Mouse (Mus musculus) limb, embryonic 15.5 days (tissue): ENCODE measurements around the gene Hnrnpab. TPM values are rescaled to one million over a fixed set of nuclear protein-coding genes. Genes with fewer than 3 reads are reported as not detected.

Experiments
- ATAC-seq: fragments of 200-750 bp; cut with Nextera tagmentation; 2 replicates; pipeline ENCODE4 v1.8.0; 2017; ENCODE audit warnings: low read depth, moderate TSS enrichment; ENCODE audit not compliant: insufficient number of reproducible peaks, low FRiP score, low TSS enrichment
- H3K27ac ChIP-seq: fragments of 300-500 bp; sonication (generic); 2 replicates; pipeline ENCODE4 v1.5.1; 2015; ENCODE audit warnings: moderate library complexity, mild to moderate bottlenecking, inconsistent platforms
- H3K27me3 ChIP-seq: fragments of 300-500 bp; sonication (generic); 2 replicates; pipeline ENCODE4 v1.6.1; 2015; ENCODE audit warnings: inconsistent platforms
- H3K36me3 ChIP-seq: fragments of 300-500 bp; sonication (generic); 2 replicates; pipeline ENCODE4 v1.6.1; 2015; ENCODE audit warnings: inconsistent platforms
- H3K4me1 ChIP-seq: fragments of 300-500 bp; sonication (generic); 2 replicates; pipeline ENCODE4 v1.6.1; 2015; ENCODE audit warnings: inconsistent platforms
- H3K4me2 ChIP-seq: fragments of 300-500 bp; sonication (generic); 2 replicates; pipeline ENCODE4 v1.6.1; 2015; ENCODE audit warnings: mild to moderate bottlenecking, inconsistent platforms
- H3K4me3 ChIP-seq: fragments of 300-500 bp; sonication (generic); 2 replicates; pipeline ENCODE4 v1.5.1; 2015; ENCODE audit warnings: mild to moderate bottlenecking, inconsistent platforms
- H3K9ac ChIP-seq: fragments of 300-500 bp; sonication (generic); 2 replicates; pipeline ENCODE4 v1.6.1; 2015; ENCODE audit warnings: inconsistent platforms
- H3K9me3 ChIP-seq: fragments of 300-500 bp; sonication (generic); 2 replicates; pipeline ENCODE4 v1.6.1; 2016; ENCODE audit warnings: inconsistent platforms
- WGBS: fragments of 180-500 bp; shearing (Covaris S2); methylation state at CpG from one replicate; pipeline ENCODE4 v1.1.7; 2015; 5-methylcytosine and 5-hydroxymethylcytosine counted together
- polyA plus RNA-seq: library from polyadenylated mRNA; unstranded; fragments of >200 nt; fragmentation: Nextera tagmentation; extraction: Ambion mirVana; gene quantifications from 2 replicates; pipeline ENCODE4 v1.2.1, GENCODE M21; 2015

Hnrnpab gene
- polyA plus RNA-seq, 1 experiment from 2014 or later, result 339 TPM

- Histone ChIP-seq H3K4me3 (no peak overlapping the region), H3K27ac (no peak overlapping the region), H3K4me2 (no peak overlapping the region), H3K9me3 (no peaks in the 10 kb centered on the region), H3K4me1 (no peaks in the 10 kb centered on the region), H3K36me3 (peaks cover 98% of the 10 kb centered on the region), H3K27me3 (no peaks in the 10 kb centered on the region), H3K9ac (no peak overlapping the region)
- 83% methylated on average over 1 of the region's 1 CpGs for WGBS
- ATAC-seq, result no peak
Measured at GRCm38 (mm10) chr11:51595459-51596083, 11.1 kb downstream of the Hnrnpab start.

GRCm38 (mm10) chr11:51594715-51595350 lies 11.8 kb downstream of the Hnrnpab start:
- Histone ChIP-seq H3K4me3 (no peak overlapping the region), H3K9ac (no peak overlapping the region), H3K4me2 (no peak overlapping the region), H3K27me3 (no peaks in the 10 kb centered on the region), H3K9me3 (no peaks in the 10 kb centered on the region), H3K4me1 (no peaks in the 10 kb centered on the region), H3K36me3 (peaks cover 98% of the 10 kb centered on the region), H3K27ac (no peak overlapping the region)
- WGBS, result 77% methylated on average over 3 of the region's 3 CpGs
- no peak for ATAC-seq

- Histone ChIP-seq H3K36me3 (peaks cover 98% of the 10 kb centered on the region), H3K9me3 (no peaks in the 10 kb centered on the region), H3K9ac (no peak overlapping the region), H3K27ac (no peak overlapping the region), H3K4me1 (no peaks in the 10 kb centered on the region), H3K4me3 (no peak overlapping the region), H3K4me2 (no peak overlapping the region), H3K27me3 (no peaks in the 10 kb centered on the region)
- WGBS, result 91% methylated on average over 6 of the region's 6 CpGs
- no peak for ATAC-seq
Measured at GRCm38 (mm10) chr11:51593849-51594248, 12.8 kb downstream of the Hnrnpab start.

- no peaks in the 10 kb centered on the region for H3K27me3 ChIP-seq
- 93% methylated on average over 4 of the region's 4 CpGs for WGBS
- H3K9me3 ChIP-seq, result no peaks in the 10 kb centered on the region
- H3K9ac ChIP-seq, result no peak overlapping the region
- H3K36me3 ChIP-seq, result peaks cover 97% of the 10 kb centered on the region
- no peak for ATAC-seq
- no peaks in the 10 kb centered on the region for H3K4me1 ChIP-seq
- H3K4me3 ChIP-seq, result no peak overlapping the region
- no peak overlapping the region for H3K27ac ChIP-seq
- no peak overlapping the region for H3K4me2 ChIP-seq
Measured at GRCm38 (mm10) chr11:51593368-51593767, 13.3 kb downstream of the Hnrnpab start.

GRCm38 (mm10) chr11:51591915-51592314 lies 14.7 kb downstream of the Hnrnpab start:
- no peaks in the 10 kb centered on the region for H3K27me3 ChIP-seq
- H3K4me2 ChIP-seq, result no peak overlapping the region
- peaks cover 97% of the 10 kb centered on the region for H3K36me3 ChIP-seq
- H3K9ac ChIP-seq, result no peak overlapping the region
- H3K4me1 ChIP-seq, result no peaks in the 10 kb centered on the region
- WGBS, result 91% methylated on average over 7 of the region's 7 CpGs
- no peak overlapping the region for H3K27ac ChIP-seq
- no peak for ATAC-seq
- no peaks in the 10 kb centered on the region for H3K9me3 ChIP-seq
- H3K4me3 ChIP-seq, result no peak overlapping the region

GRCm38 (mm10) chr11:51591168-51591567 lies 15.5 kb downstream of the Hnrnpab start:
- peaks cover 96% of the 10 kb centered on the region for H3K36me3 ChIP-seq
- no peak for ATAC-seq
- 69% methylated on average over 7 of the region's 7 CpGs for WGBS

GRCm38 (mm10) chr11:51590002-51590401 lies 16.6 kb downstream of the Hnrnpab start:
- peaks cover 16% of the 10 kb centered on the region for H3K4me1 ChIP-seq
- no peaks in the 10 kb centered on the region for H3K9me3 ChIP-seq
- H3K9ac ChIP-seq, result no peak overlapping the region
- ATAC-seq, result no peak
- no peak overlapping the region for H3K4me3 ChIP-seq
- peaks cover 88% of the 10 kb centered on the region for H3K36me3 ChIP-seq
- no peak overlapping the region for H3K27ac ChIP-seq
- no peak overlapping the region for H3K4me2 ChIP-seq
- H3K27me3 ChIP-seq, result no peaks in the 10 kb centered on the region

More at GRCm38 (mm10) chr11:51591168-51591567, 15.5 kb downstream of the Hnrnpab start:
- H3K27ac ChIP-seq, result no peak overlapping the region
- H3K4me3 ChIP-seq, result no peak overlapping the region
- no peak overlapping the region for H3K4me2 ChIP-seq
- H3K27me3 ChIP-seq, result no peaks in the 10 kb centered on the region
- H3K4me1 ChIP-seq, result peaks cover 5% of the 10 kb centered on the region
- no peaks in the 10 kb centered on the region for H3K9me3 ChIP-seq
- H3K9ac ChIP-seq, result no peak overlapping the region

- no peak for ATAC-seq
- Histone ChIP-seq H3K27ac (no peak overlapping the region), H3K27me3 (no peaks in the 10 kb centered on the region), H3K9ac (no peak overlapping the region), H3K36me3 (peaks cover 79% of the 10 kb centered on the region), H3K9me3 (no peaks in the 10 kb centered on the region), H3K4me3 (no peak overlapping the region), H3K4me1 (peaks cover 21% of the 10 kb centered on the region), H3K4me2 (no peak overlapping the region)
- 95% methylated on average over 3 of the region's 3 CpGs for WGBS
Measured at GRCm38 (mm10) chr11:51588833-51589232, 17.8 kb downstream of the Hnrnpab start.

- Histone ChIP-seq H3K4me3 (no peak overlapping the region), H3K27ac (no peak overlapping the region), H3K9me3 (no peaks in the 10 kb centered on the region), H3K27me3 (no peaks in the 10 kb centered on the region), H3K4me1 (peaks cover 25% of the 10 kb centered on the region), H3K36me3 (peaks cover 61% of the 10 kb centered on the region), H3K4me2 (no peak overlapping the region), H3K9ac (no peak overlapping the region)
- 91% methylated on average over 1 of the region's 1 CpGs for WGBS
- ATAC-seq, result no peak
Measured at GRCm38 (mm10) chr11:51587059-51587458, 19.6 kb downstream of the Hnrnpab start.

- Histone ChIP-seq H3K4me3 (no peak overlapping the region), H3K4me2 (no peak overlapping the region), H3K9ac (no peak overlapping the region), H3K27me3 (no peaks in the 10 kb centered on the region), H3K4me1 (peaks cover 25% of the 10 kb centered on the region), H3K9me3 (no peaks in the 10 kb centered on the region), H3K36me3 (peaks cover 55% of the 10 kb centered on the region), H3K27ac (no peak overlapping the region; the same call in 1 of the 2 replicates)
- ATAC-seq, result no peak
- WGBS, result 90% methylated on average over 13 of the region's 13 CpGs
Measured at GRCm38 (mm10) chr11:51586411-51586810, 20.2 kb downstream of the Hnrnpab start.

- ATAC-seq, result no peak
- Histone ChIP-seq H3K27me3 (no peaks in the 10 kb centered on the region), H3K36me3 (peaks cover 48% of the 10 kb centered on the region), H3K4me2 (peak overlapping the region; percentile 59), H3K9ac (no peak overlapping the region; the same call in 1 of the 2 replicates), H3K27ac (peak overlapping the region; percentile 92), H3K4me1 (peaks cover 25% of the 10 kb centered on the region), H3K9me3 (no peaks in the 10 kb centered on the region), H3K4me3 (peak overlapping the region; percentile 71)
- 60% methylated on average over 8 of the region's 8 CpGs for WGBS
Measured at GRCm38 (mm10) chr11:51585608-51586252, 20.9 kb downstream of the Hnrnpab start.
